Mouse (Mus musculus): ENCODE data around the gene Fxyd7. TPM values are rescaled to one million over a fixed set of nuclear protein-coding genes. Genes with fewer than 3 reads are reported as not detected.

The Fxyd7 gene
- polyA plus RNA-seq, 1 experiment from 2014 or later, result 20.0 TPM

Small RNA genes within 50 kb of the gene (microRNA-seq; reads per million reads assigned to microRNA genes)
- gene Mir7050, result not detected

Other genes starting within 250 kb of the Fxyd7 start
- gene Ffar2, start 227.7 kb downstream of the Fxyd7 start, polyA plus RNA-seq (2015; fragmentation: Nextera tagmentation; extraction: Ambion mirVana), result not detected in 2 replicates
- not detected in 2 replicates for gene Ffar3, start 195.3 kb downstream of the Fxyd7 start, polyA plus RNA-seq (2015; fragmentation: Nextera tagmentation; extraction: Ambion mirVana)
- gene Ffar1, start 189.9 kb downstream of the Fxyd7 start, polyA plus RNA-seq (2015; fragmentation: Nextera tagmentation; extraction: Ambion mirVana), result not detected in 2 replicates
- 0.09 and 0.32 TPM in 2 replicates for gene Cd22, start 171.1 kb downstream of the Fxyd7 start, polyA plus RNA-seq (2015; fragmentation: Nextera tagmentation; extraction: Ambion mirVana)
- gene Mag, start 136.6 kb downstream of the Fxyd7 start, polyA plus RNA-seq (2015; fragmentation: Nextera tagmentation; extraction: Ambion mirVana), result 0.38 and 0.42 TPM in 2 replicates
- gene Hamp2, start 126.8 kb downstream of the Fxyd7 start, polyA plus RNA-seq (2015; fragmentation: Nextera tagmentation; extraction: Ambion mirVana), result not detected in 2 replicates
- not detected in 2 replicates for gene Hamp, start 107.4 kb downstream of the Fxyd7 start, polyA plus RNA-seq (2015; fragmentation: Nextera tagmentation; extraction: Ambion mirVana)
- 27.9 and 28.7 TPM in 2 replicates for gene Usf2, start 94.7 kb downstream of the Fxyd7 start, polyA plus RNA-seq (2015; fragmentation: Nextera tagmentation; extraction: Ambion mirVana)
- 25.4 and 25.9 TPM in 2 replicates for gene Lsr, start 78.0 kb downstream of the Fxyd7 start, polyA plus RNA-seq (2015; fragmentation: Nextera tagmentation; extraction: Ambion mirVana)
- 0.70 and 0.78 TPM in 2 replicates for gene Fam187b, start 77.7 kb downstream of the Fxyd7 start, polyA plus RNA-seq (2015; fragmentation: Nextera tagmentation; extraction: Ambion mirVana)
- gene Fxyd5, start 9.0 kb downstream of the Fxyd7 start, polyA plus RNA-seq (2015; fragmentation: Nextera tagmentation; extraction: Ambion mirVana), result 17.1 and 18.3 TPM in 2 replicates
- 61.7 and 71.2 TPM in 2 replicates for gene Fxyd1, start 5.7 kb upstream of the Fxyd7 start, polyA plus RNA-seq (2015; fragmentation: Nextera tagmentation; extraction: Ambion mirVana)
- gene Lgi4, start 7.9 kb upstream of the Fxyd7 start, polyA plus RNA-seq (2015; fragmentation: Nextera tagmentation; extraction: Ambion mirVana), result 0.59 and 0.67 TPM in 2 replicates
- 32.9 and 34.8 TPM in 2 replicates for gene Fxyd3, start 25.2 kb upstream of the Fxyd7 start, polyA plus RNA-seq (2015; fragmentation: Nextera tagmentation; extraction: Ambion mirVana)
- 3.0 and 3.2 TPM in 2 replicates for gene Hpn, start 63.8 kb upstream of the Fxyd7 start, polyA plus RNA-seq (2015; fragmentation: Nextera tagmentation; extraction: Ambion mirVana)
- gene Scn1b, start 75.5 kb upstream of the Fxyd7 start, polyA plus RNA-seq (2015; fragmentation: Nextera tagmentation; extraction: Ambion mirVana), result 4.1 and 4.5 TPM in 2 replicates
- 79.8 and 83.2 TPM in 2 replicates for gene Gramd1a, start 104.4 kb upstream of the Fxyd7 start, polyA plus RNA-seq (2015; fragmentation: Nextera tagmentation; extraction: Ambion mirVana)
- gene Scgb2b2, start 239.0 kb upstream of the Fxyd7 start, polyA plus RNA-seq (2015; fragmentation: Nextera tagmentation; extraction: Ambion mirVana), result not detected in 2 replicates
- gene Scgb1b2, start 240.4 kb upstream of the Fxyd7 start, polyA plus RNA-seq (2015; fragmentation: Nextera tagmentation; extraction: Ambion mirVana), result not detected in 2 replicates